Mouse (Mus musculus) embryo, embryonic 9.5 days (tissue): ENCODE data around the gene Dchs1.
"Not testable (repeated sequence)": the region's sequence is repeated elsewhere in the genome, so short reads cannot be mapped to it uniquely, and the experiment has no call there.

ENCODE experiments used
- DNase-seq: peaks from one replicate; pipeline ENCODE4 v3.0.0-alpha.2; 2017; ENCODE audit errors: extremely low spot score

The Dchs1 gene

GRCm38 (mm10) chr7:105742539-105743215 is 44.8 kb downstream of the Dchs1 start:
- not testable (repeated sequence) for DNase-seq

- DNase-seq, result no peak
Observed at GRCm38 (mm10) chr7:105741978-105742377, 45.5 kb downstream of the Dchs1 start.

GRCm38 (mm10) chr7:105740851-105741250 is 46.6 kb downstream of the Dchs1 start:
- DNase-seq, result no peak

GRCm38 (mm10) chr7:105740089-105740795 is 47.2 kb downstream of the Dchs1 start:
- DNase-seq, result no peak

GRCm38 (mm10) chr7:105738948-105739347 is 48.5 kb downstream of the Dchs1 start:
- DNase-seq, result peak; percentile 69

- no peak for DNase-seq
Observed at GRCm38 (mm10) chr7:105738286-105738685, 49.2 kb downstream of the Dchs1 start.

- no peak for DNase-seq
Observed at GRCm38 (mm10) chr7:105737648-105738047, 49.8 kb downstream of the Dchs1 start.

GRCm38 (mm10) chr7:105736911-105737521 is 50.4 kb downstream of the Dchs1 start, which contains the start of gene Rrp8:
Gene Rrp8, minus strand, starts transcription at chr7:105737385.
- no peak for DNase-seq

GRCm38 (mm10) chr7:105736264-105736901 is 51.1 kb downstream of the Dchs1 start, which contains the start of gene Ilk:
Gene Ilk, plus strand, starts transcription at chr7:105736592.
- DNase-seq, result peak; percentile 88

- not testable (repeated sequence) for DNase-seq
Observed at GRCm38 (mm10) chr7:105735464-105735863, 52.0 kb downstream of the Dchs1 start.

- no peak for DNase-seq
Observed at GRCm38 (mm10) chr7:105734826-105735225, 52.6 kb downstream of the Dchs1 start.

GRCm38 (mm10) chr7:105733836-105734235 is 53.6 kb downstream of the Dchs1 start:
- DNase-seq, result no peak

GRCm38 (mm10) chr7:105728701-105729428 is 58.6 kb downstream of the Dchs1 start:
- DNase-seq, result no peak

GRCm38 (mm10) chr7:105726980-105727325 is 60.5 kb downstream of the Dchs1 start:
- no peak for DNase-seq

- DNase-seq, result peak; percentile 55
Observed at GRCm38 (mm10) chr7:105726144-105726979, 61.1 kb downstream of the Dchs1 start.

GRCm38 (mm10) chr7:105721916-105722315 is 65.5 kb downstream of the Dchs1 start:
- no peak for DNase-seq

- DNase-seq, result no peak
Observed at GRCm38 (mm10) chr7:105715366-105715765, 72.1 kb downstream of the Dchs1 start.

GRCm38 (mm10) chr7:105708733-105709132 is 78.7 kb downstream of the Dchs1 start:
- no peak for DNase-seq

GRCm38 (mm10) chr7:105703816-105704215 is 83.6 kb downstream of the Dchs1 start:
- no peak for DNase-seq

- no peak for DNase-seq
Observed at GRCm38 (mm10) chr7:105703184-105703583, 84.3 kb downstream of the Dchs1 start.
